Mouse (Mus musculus): Measurements from ENCODE around the gene Icosl.
A peak's percentile ranks its signal among the peaks of the same experiment; 100 is the strongest.
"Not testable (repeated sequence)": the region's sequence is repeated elsewhere in the genome, so short reads cannot be mapped to it uniquely, and the experiment has no call there.

Gene Icosl

GRCm38 (mm10) chr10:78114521-78115092, 45.5 kb downstream of the Icosl start:
- DNase-seq (ENCODE audit: low read depth, low spot score) = no peak

DNA sequence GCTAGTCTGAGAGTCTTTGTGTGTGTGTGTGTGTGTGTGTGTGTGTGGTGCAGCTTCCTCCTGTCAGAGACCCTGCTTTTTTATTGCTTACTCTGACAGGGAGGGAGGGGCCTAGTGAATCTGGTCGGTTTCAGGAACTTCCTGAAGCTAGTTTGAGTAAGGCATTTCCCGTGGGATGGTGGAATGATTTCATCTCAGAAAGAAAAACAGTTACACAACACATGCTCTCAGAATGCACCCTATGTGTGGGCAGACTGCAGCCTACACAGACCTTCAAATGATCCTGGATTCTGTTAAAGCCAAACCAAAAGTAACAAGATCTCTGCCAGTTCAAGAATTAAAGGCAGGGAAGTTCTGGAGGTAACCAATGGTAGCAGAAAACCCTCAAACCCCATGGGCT, 46.1 kb downstream of the Icosl start:
- no peak for DNase-seq (ENCODE audit: low read depth, low spot score)

DNA sequence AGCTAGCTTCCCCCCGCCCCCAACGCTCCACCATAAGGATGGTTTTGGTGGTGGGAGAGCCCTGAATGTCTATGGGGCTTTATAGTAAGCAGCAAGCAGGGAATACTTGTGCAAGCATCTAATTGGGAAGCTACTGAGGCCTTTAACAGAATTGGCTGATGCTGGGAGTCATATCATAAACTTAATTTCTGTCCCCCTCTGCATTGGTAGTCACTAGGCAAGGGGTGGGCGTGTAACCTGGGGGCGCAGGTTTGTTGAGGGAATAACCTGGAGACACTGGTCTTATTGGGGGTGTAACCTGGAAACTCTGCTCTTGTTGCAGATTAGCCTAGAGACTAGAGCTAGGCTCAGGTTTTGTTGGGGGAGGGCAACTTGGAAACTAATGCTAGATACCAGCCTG, 50.3 kb downstream of the Icosl start:
- DNase-seq (ENCODE audit: low read depth, low spot score) = no peak

GRCm38 (mm10) chr10:78124137-78124536, 55.0 kb downstream of the Icosl start:
- DNase-seq (ENCODE audit: low read depth, low spot score) = not testable (repeated sequence)

DNA sequence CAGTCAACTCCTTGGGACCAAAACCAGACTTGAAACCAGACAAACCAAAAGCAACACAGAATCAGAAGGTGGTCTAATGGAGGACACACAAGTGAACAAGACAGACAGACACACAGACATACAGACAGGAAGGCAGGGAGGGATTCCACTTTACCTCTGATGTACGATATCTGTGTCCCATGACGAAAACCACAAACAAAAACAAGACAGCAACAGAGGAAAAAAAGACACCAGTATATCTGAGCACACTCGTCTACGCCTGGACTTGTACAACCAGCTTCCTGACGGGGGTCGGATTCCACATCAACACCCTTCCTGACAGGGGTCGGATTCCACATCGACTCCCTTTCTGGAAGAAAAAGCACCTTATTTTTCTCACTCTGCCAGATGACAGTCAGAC, 56.0 kb downstream of the Icosl start:
- DNase-seq (ENCODE audit: low read depth, low spot score) = peak; percentile 28

GRCm38 (mm10) chr10:78126311-78126710, 57.2 kb downstream of the Icosl start:
- peak; percentile 29 for DNase-seq (ENCODE audit: low read depth, low spot score)

GRCm38 (mm10) chr10:78127046-78127870, 58.2 kb downstream of the Icosl start:
- no peak for DNase-seq (ENCODE audit: low read depth, low spot score)

GRCm38 (mm10) chr10:78127931-78128330, 58.8 kb downstream of the Icosl start:
- no peak for DNase-seq (ENCODE audit: low read depth, low spot score)

- DNase-seq (ENCODE audit: low read depth, low spot score) = no peak
Measured at GRCm38 (mm10) chr10:78128647-78129046, 59.5 kb downstream of the Icosl start.

DNA sequence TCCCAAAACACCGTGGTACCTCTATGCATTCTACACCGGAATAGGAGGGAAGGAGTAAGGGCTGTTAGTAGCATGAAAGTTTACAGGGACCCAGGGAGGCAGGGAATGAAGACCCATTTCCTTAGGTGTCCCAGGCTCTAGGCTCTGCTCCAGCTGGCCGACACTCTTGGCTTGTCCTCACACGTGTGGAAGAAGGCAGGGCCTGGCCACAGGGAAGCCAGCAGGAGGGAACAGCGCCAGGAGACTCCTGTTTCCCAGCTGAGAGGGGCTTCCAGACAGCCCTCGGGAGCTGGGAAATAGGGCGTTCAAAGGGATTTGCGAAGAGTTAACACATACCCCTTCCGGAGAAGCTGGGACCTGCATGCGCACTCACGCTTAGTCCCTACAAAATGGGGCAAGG, 60.3 kb downstream of the Icosl start:
- no peak for DNase-seq (ENCODE audit: low read depth, low spot score)

DNA sequence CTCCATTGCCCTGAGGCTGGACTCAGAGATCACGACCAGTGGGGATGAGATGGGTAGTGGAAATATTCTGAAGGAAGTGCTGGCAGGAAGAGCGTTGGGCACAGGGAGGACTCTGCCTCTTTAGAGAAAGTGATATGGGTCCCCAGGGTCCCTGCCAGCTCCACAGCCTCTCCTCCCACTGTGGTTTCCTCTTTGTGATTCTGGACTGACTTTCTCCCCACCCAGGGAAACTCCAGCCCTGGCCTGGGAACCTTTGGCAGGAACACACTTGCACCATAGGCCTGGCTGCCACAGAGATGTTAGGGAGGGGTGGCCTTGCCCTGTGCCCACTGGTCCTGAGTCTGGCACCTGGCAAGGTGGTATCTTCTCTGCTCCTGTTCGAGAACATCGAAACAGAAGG, 60.9 kb downstream of the Icosl start:
- no peak for DNase-seq (ENCODE audit: low read depth, low spot score)

Measured in CD4-positive, CD25-positive, alpha-beta regulatory T cell, adult 2 months (primary cell).